Mouse (Mus musculus): ENCODE data around the gene Pcid2.

The Pcid2 gene

DNA sequence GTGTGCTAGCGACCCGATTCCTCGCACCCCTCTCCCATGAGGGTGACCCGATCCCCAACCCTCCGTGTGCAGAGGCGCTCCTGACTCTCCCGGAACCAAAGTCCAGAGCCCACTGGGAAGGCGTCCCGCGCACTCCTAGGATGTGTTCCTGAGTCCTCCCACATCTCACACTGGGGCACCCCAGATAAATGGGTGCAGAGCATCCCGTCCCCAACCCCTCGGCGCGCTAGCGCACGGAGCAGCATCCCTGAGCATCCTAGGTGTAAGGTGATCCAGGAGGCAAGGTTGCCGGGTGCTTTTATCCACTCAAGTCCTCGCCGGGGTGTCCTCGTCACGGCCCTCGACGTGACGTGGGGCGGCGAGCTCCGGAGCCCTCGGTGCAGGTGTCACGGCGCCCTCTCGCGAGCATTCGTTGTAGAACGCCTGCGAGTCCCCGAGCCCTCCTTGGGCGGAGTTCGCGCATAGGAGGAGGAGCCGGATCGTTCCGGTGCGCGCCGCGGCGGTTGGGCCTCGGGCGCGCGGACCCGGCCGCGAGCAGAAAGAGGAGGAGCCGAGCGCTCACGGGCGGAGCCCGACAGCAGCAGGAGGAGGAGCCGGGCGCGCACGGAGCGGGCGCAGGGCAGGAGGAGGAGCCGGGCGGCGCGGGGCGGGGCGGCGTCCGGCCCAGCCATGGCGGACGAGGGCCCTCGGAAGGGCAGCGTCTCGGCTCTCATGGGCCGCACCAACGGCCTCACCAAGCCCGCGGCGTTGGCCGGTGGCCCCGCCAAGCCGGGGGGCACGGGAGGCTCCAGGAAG, at the start of gene Pcid2, which contains the start of gene Cul4a:
Gene Pcid2, minus strand, starts transcription at position 373 of the 795 bp plus-strand sequence.
Gene Cul4a, plus strand, starts transcription at position 535 of the 795 bp plus-strand sequence.
- DNase-seq, result peak; percentile 98 to 99

- DNase-seq, result no peak
Observed at GRCm38 (mm10) chr8:13154099-13154498, 48.8 kb upstream of the Pcid2 start.

GRCm38 (mm10) chr8:13150929-13151328, 45.7 kb upstream of the Pcid2 start:
- DNase-seq, result no peak

DNA sequence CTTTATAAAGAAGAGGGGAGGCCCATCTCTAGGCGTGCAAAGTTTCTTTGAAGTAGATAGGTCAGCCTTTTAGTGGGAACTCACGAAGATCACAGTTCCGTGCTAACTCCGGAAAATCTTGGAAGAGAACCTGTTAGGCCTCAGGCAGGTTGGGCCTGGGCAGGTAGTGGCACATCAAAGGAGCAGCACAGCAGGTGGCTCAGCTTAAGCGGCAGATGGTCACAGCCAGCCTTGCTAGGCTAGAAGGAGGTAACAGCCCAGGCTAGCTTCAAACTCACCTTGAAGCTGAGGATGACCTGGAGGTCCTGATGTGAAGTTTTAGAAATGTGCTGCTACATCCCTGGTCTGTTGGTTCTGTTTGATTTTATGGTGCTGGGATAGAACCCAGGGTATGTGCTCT, 44.6 kb upstream of the Pcid2 start:
- peak in 1 of 2 experiments; percentile 34 for DNase-seq

DNA sequence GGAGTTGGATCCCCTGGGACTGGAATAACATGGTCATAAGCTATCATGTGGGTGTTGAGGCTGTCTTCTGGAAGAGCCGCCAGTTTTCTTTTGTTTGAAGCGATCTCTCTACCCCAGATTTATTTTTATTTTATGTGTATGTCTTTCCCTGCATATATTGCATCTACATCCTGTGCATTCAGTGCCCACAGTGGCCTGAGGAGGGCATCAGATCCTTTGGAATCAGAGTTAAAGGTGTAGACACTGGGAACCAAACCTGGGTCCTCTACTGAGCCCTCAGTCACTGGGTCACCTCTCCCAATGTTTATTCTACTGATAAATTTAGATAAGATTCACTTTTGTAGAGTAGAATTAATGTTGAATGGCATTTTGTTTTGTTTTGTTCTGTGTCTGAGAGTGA, 44.0 kb upstream of the Pcid2 start:
- no peak for DNase-seq

GRCm38 (mm10) chr8:13148476-13148875, 43.2 kb upstream of the Pcid2 start:
- DNase-seq, result no peak

DNA sequence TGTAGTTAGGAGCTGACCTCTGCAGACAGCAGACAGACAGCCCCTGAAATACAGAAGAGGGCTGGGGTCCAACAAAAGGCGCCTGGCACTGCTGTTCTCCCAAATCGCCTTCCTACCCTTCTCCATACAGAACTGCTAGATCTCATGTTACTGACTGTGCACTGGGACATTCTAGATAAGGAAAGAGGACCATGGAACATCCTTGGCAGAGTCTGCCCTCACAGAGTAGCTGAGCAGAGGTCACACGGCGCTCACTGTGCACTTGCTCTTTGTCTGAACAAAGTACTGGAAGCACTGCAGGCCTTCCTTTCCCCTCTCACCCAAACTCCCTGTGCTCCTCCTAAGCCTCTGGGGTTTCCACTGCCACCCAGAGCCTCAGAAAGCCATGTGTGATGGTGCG, 36.4 kb upstream of the Pcid2 start:
- no peak for DNase-seq

- no peak for DNase-seq
Observed at GRCm38 (mm10) chr8:13139641-13140182, 34.5 kb upstream of the Pcid2 start.

DNA sequence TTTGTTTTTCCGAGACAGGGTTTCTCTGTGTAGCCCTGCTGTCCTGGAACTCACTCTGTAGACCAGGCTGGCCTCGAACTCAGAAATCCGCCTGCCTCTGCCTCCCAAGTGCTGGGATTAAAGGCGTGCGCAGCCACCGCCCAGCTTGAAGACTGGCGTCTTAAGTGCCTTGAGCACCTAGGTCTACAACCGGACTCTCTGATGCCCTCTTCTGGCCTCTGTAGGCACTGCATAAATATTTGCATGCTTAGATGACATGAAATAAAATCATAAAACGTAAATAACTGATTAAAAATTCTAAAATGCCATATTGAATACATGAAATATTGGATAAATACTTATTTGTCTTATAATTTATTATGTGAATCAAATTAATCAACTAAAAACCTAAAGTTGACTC, 27.0 kb upstream of the Pcid2 start:
- DNase-seq, result peak; percentile 69 to 82

DNA sequence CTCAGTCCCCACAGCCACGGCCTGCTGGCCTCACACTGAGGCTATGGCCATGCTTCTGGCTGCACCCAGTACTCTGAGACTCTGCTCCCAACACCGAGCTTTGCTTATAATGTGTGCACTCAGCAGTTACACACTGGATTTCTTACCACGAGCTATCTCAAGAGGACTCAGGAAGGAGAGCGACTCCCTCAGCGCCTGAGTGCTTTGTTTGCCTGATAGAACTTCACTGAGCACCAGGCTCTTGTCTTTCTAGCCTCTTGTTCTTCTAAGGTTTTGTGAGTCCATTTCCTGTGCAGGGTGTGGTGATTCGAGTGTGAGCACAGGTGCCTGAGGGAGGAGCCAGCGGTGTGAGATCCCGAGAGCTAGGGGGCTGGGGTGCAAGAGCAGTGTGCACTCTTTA, 19.6 kb upstream of the Pcid2 start:
- no peak for DNase-seq

DNA sequence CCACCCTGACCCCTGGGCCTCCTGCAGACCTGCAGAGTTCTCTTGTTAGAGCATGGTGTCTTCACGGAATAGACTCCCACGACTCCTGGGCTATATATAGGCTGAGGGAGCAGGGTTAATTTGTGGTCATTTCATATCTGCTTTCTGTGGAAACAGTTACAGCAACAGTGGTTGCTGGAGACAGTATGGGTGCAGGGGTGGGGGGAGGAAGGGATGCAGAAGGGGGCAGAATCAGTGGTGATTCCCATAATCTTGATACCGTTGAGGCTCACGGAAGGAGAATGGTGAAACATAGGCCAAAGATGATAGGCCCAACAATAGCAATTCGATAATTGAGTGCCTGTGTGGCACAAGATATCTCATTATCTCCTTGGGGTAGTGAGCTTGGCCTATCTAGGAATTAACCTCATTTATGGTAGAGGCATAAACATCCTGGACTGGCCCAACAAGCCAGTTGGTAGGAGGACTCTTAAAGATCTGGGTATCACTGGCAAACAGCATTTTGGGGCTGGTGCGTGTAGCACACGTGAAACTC, 17.7 kb upstream of the Pcid2 start:
- no peak for DNase-seq

- no peak for DNase-seq
Observed at GRCm38 (mm10) chr8:13120882-13121665, 15.8 kb upstream of the Pcid2 start.

DNA sequence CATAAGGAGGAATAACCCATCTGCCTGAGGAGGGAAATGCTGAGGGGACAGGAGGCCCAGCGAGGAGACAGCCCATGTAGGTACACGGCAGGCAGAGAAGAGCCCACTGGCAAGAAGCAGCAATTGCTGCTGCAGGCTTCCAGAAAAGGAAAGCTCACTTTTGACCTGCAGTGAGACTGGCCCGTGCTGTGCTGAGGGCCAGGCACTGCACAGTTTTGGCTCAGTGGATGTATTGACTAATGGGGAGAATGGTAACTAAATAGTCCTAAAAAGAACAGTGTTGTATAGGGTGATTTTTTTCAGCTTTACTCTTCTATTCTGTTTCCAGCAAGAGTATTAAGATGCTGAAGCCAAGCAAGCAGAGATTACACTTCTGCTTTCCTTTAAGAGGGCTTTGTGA, 13.3 kb upstream of the Pcid2 start:
- DNase-seq, result no peak

GRCm38 (mm10) chr8:13117096-13117495, 11.8 kb upstream of the Pcid2 start:
- DNase-seq, result no peak

DNA sequence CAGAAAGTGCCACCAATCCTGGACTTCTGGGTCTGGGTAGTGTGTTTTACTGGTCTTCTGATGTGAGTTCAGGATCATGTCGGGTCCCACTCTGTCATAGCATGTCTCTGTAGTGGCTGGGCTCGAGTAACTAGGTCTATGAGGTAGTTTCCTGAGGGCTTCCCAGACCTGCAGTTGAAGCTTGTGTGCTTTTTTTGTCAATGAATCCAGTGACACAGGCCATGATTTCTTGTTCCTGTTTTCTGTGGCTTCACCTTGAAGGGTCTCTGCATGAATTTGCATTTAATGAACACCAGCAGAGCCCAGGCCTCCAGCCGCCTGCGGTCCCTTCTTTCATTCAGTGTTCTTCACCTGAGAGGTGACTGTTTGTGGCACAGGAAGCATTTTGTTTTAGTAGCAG, 8.0 kb upstream of the Pcid2 start:
- no peak for DNase-seq

DNA sequence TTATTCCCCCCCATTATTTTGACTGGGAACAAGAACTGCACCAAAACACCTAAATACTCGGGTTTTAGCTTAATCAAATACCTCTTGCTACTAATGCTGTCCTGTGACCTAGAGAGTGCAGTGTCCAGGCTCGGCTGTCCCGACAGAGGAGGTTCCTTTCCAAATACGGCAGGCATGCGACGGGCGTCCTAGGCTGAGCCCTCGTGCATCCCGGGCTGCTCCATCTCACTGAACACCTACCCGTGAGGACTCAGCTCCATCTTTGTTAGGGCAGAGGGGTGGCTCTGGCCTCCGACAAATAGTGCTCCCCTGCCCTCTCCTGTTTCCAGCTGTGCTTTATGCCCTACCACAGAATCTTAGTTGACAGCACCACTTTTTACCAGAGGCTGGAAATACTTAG, 6.7 kb upstream of the Pcid2 start:
- DNase-seq, result no peak

GRCm38 (mm10) chr8:13109416-13109960, 4.2 kb upstream of the Pcid2 start:
- DNase-seq, result no peak

GRCm38 (mm10) chr8:13108967-13109366, 3.7 kb upstream of the Pcid2 start:
- no peak for DNase-seq

GRCm38 (mm10) chr8:13107990-13108638, 2.9 kb upstream of the Pcid2 start:
- no peak for DNase-seq

- peak in 1 of 2 experiments; percentile 79 for DNase-seq
Observed at GRCm38 (mm10) chr8:13105908-13106551, 771 bp upstream of the Pcid2 start.

DNA sequence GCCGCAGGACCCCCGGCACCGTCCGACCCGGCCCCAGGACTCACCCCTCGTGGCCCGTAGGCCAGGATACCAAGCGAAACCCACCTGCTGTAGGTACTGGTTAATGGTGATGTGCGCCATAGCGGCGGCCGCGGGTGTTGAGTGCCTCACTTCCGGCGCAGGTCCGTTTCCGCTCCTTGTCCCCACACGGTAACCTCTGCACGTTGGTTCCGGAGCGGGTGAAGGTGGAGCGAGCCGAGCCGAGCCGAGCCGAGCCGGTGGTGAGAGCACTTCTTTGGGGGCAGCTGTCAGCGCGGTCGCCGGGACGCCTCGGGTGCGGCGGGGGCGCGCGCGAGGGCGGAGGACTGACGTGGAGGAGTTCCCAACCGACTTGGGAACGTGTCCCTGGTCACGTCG, 570 bp downstream of the Pcid2 start:
- DNase-seq, result peak; percentile 97 to 98

- no peak for DNase-seq
Observed at GRCm38 (mm10) chr8:13077542-13077941, 27.7 kb downstream of the Pcid2 start.
